Mouse (Mus musculus) adrenal gland, adult 2 months (tissue): Measurements from ENCODE around the gene Stra6. TPM values are rescaled to one million over a fixed set of nuclear protein-coding genes. Genes with fewer than 3 reads are reported as not detected.

Experiments used
- DNase-seq: peaks from one replicate; pipeline ENCODE4 v3.0.0; 2021
- polyA plus RNA-seq: library from polyadenylated mRNA; depleted of rRNA; stranded (reverse); fragments of >200 nt; gene quantifications from 2 replicates; pipeline ENCODE4 v1.2.3, GENCODE M21; 2012
- total RNA-seq, 2 experiments: library from RNA; stranded (reverse); gene quantifications; 2 replicates each; pipeline ENCODE4 v1.2.3; 2021

Stra6 gene
- total and polyA plus RNA-seq, 3 experiments: 1.5 to 2.0 (median 1.8) TPM

DNA sequence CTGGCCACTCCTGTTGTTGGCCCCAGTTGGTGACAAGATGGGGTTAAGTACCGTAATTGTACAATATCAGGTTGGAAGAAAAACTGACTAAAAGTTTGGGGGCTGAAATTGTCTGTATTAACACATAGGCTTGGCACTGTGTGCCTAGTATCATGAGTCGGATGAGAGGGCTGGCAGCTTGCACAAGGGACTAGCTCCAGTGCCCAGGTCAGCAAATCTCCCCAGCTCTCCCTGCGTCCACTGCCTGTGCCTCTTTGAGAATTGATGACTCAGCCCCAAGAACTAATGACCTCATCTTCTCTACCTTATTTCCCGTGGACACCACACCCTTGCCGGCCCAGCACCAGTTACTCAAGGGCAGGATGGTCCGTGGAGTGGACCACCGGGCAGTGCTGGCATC, 13.7 kb upstream of the Stra6 start:
- DNase-seq: no peak

DNA sequence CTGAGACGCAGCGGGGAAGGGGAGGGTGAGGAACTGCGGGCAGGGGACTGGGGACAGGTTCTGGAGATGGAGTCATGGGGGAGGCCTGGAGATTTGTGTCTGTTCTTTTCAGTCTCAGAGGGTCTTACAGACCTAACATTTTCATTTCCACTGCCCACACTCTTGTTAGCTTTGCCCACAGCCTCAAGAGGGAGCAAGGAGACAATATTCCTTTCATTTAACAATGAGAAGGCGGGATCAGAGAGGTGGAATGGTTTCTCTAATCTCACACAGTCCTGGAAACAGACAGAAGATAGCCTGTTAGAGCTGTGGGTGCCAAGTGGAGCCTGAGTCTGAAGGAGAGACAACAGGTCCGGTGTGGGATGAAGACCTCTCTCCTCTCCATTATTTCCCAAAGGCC, 11.7 kb upstream of the Stra6 start:
- no peak for DNase-seq

DNA sequence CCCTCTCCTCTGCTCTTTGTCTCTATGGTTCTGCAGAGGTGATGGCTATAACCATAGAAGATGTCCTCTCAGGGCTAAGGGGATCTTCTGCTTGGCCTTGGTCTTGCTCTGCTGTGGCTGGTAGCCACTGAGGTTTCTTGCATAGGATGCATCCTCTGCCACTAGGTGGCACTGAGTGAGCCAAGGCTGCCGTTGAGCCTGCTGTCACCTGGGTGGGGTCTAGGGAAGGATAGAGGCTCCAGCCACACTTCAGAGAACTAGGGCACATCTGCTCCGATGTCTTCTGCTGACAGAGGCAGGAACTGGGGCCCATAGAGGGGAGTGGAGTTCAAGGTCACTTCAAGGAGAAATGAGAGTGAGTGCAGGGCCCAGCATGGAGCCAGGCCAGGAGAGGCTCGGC, 10.5 kb upstream of the Stra6 start:
- peak; percentile 48 for DNase-seq

DNA sequence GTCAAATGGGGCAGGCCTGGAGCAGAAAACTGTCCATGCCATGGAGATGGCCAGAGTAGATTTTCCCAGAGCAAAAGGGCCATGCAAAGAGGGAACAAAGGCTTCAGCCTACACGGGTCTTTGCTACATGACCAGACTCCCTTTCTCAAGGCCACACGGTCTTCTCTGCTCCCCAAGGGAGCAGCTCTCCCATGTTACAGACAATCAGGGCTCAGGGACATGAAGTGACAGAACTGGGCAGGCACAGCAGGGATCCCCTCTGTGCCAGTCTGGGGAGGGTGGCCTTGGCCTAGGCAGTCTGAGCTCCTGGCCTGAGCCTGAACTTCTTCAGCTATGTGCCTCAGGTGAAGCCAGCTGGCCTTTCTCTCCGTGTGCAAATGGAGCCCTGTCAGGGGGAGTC, 10.0 kb upstream of the Stra6 start:
- no peak for DNase-seq

DNA sequence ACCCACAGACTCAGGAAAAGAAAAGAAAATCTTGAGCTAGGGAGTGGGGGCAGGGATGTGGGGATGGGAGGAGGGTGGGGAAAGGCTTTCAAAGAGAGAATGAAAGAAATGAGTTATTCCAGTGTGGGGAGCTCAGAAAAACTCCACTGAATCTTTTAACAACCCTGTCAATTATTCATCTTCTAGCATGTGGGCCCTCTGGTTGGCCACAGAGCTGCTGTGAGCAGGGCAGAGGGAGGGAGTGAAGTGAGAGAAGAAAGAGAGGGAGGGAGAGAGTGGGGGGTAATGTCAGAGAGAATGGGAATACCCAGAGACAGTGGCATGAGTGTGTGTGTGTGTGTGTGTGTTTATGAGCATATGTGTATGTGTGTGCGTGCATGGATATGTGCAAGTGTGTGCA, 9.6 kb upstream of the Stra6 start:
- DNase-seq: no peak

DNA sequence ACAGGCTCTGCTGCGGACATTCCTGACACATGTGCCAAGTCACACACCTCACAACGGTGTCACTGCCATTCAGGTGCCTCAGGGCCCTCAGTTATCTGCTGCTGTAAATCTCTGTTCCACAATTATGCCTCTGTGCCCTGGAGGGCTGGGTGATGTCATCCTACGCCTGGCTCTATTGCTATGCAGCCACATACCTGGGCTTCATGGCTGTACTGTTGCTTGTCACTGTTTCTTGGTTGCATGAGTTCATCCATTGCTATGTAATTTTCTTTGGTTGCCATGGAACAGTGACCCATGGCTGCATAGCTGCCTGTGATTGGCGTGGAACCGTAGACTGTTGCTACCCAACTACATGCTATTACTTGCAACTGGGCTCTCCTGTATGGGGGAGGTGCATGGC, 7.9 kb upstream of the Stra6 start:
- DNase-seq: no peak

DNA sequence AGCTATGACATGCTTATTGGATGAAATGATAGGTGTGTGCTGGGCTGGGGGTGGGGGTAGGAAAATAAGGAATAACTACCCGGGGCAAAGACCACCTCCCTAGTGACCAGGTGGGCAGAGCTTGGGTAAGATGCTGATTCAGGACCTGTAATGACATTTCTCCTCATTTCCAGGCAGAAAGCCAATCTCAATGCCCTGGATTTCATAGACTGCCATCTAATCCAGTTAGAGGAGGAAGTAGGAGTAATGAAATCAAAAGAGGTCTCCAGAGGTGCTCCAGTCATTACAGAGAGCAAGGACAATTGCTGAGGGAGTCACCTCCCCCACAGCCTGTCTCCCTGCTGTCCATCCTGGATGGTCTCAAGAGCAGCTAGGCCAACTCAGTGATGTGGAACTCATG, 3.7 kb upstream of the Stra6 start:
- DNase-seq: no peak

DNA sequence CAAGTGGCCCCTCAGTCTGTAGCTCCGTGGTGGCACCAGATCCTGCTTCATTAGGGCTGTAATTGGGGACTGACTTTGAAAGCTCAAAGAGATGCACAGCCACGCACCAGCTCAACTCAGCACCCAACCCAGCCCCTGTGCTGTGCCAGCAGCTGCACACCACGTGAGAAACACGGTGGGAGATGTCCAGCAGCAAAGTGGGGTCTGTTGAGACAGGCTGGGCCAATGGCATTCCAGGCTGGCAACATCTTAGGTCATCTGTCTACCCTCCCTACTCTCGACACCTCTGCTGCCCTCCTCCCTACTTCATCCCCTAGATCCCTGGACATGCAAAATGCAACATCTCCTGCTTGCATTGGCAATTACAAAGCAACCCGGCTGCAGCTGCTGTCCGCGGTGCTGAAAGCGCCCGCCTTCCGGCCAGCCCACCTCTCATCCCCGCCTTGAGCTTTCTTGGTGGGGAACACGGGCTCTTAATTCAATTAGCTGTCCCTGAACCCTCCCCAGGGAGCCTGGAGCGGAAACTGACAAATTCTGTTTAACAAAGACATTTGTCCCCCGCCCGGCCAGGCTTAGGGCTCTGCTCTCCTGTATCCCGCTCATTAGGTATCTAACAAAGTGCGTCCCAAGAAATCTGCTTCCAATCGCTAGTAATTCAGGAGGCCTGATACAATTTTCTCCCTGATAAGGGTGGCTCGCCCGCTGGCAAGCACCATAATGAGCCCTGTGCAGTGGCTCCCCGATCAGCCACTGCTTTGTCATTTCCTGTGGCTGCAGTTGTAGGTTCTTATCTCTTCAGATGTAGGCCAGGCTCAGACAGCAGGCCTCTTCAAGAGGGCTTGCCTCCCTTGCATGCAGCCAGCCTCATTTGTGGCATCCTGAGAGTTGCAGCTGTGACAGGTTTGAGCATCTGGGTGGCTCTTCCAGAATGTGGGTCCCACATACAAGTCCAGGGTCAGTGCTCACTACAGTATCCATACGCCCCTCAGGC, 2.6 kb upstream of the Stra6 start:
- DNase-seq: peak; percentile 41

DNA sequence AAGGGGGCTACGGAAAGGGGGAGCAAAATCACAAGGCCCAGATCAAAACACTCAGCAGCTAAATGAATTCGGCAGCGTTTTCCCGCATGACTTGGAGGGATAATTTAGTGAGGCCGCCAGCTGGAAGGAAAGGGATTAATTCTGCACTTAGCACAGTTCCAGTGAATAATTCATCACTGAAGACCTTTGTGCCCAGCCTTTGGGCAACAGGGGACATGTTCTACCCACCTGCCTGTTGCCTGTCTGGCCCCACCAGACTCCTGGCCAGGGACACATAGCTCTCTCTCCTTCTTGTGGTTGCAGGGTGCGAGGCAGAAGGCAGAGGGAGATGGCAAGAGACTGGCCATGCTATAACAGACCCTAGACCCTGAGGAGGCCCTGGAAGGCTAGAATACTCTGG, 1.9 kb downstream of the Stra6 start:
- no peak for DNase-seq

DNA sequence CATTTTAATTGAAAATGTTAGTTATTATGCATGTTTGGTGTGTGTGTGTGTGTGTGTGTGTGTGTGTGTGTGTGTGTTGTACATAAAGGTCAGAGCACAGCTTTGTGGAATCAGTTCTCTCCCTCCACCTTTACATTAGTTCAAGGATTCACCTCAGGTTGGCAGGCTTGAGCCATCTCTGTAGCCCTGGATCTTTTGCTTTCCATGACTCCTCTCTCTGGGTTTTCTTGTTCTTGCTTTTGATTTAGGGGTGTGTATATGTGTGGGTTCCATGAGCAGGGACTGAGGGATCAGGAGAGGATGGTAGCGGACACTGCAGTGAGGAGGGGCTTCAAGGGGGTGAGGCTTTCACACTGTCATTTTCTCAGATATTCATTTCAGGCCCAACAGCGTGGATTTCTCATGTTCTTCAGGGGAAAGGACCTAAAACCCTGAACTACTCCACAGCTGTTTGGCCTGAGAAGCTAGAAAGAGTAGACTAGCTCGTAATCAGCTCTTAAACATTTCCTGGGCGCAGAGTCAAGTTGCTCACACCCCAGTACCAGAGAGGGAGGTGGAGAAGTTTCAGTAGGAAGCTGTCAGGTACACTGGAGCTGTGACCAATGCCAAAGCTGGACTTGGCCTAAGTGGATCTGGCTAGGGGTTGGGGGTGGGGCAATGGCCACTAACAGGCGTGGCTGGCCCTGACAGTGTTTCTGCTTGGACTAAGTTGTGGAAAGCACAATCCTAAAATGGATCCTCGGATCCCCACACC, 2.6 kb downstream of the Stra6 start:
- no peak for DNase-seq

DNA sequence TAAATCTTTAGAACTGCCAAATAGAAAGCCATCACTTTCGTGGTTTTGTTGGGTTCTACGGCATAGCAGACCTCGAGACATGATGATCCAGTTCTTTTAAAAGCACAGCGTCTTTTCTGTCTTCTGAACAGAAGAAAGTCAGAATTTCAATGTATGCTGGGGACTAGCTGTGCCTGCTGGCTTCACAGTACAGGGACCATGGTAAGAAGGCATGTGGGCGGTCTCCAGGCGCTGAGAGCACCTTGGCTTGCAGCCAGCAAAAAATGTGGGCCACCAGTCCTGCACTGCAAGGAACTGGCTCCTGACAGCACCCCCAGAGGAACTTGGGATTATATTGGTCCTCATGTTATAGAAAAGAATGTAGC, 3.1 kb downstream of the Stra6 start:
- no peak for DNase-seq

DNA sequence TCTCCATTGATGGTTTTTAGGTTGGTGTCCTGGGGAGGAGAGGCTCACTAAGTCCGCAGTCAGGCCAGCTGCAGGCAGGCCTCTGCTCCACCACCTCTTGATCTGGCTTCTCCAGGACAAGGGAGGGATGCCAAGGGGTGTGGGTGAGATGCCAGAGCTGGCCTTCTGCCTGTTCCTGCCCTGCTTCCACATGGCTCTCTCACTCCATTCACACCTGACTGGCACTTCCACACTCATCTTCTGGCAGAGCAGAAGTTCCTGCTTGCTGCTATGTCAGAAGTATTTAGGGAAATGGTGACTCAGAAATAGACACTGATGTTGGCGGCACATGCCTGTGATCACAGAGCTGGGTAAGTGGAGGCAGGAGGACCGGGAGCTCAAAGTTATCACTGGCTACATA, 4.0 kb downstream of the Stra6 start:
- DNase-seq: no peak

DNA sequence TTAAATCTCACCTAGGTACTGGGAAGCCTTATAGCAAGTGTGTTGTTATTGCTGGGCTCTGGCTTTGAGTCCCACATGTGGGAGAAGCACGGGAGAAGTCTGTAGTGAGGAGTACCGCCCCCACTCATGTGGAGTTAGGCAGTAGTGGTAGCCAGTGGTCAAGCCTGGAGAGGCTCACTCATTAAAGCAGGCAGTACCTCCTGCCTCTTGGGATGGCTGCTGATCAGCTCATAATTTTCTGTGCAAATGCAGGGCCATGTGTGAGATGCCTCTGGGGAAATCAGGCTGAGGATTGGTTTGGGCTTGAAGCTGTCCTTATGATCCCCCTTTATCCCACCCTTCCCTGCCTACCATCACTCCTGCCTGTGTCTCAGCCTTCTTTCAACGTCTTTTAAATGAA, 11.0 kb downstream of the Stra6 start:
- no peak for DNase-seq

DNA sequence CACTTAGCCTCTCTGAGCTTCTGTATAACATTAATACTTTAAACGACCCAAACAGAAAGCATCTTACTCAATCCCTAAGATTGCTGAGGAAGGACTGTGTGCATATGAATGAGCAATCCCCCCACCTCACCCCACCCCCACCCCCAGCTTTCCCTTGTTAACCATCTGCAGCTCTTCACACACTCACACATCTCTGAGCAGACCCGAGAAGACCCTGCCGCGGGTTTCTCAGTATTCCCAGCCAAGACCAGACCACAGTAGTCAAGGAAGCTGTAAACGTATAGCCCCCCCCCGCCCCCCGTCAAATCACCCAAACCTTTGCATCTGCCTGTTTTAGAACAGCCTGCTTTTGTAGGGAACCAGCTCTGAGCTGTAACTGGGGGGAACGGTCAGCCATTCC, 21.0 kb downstream of the Stra6 start:
- no peak for DNase-seq

DNA sequence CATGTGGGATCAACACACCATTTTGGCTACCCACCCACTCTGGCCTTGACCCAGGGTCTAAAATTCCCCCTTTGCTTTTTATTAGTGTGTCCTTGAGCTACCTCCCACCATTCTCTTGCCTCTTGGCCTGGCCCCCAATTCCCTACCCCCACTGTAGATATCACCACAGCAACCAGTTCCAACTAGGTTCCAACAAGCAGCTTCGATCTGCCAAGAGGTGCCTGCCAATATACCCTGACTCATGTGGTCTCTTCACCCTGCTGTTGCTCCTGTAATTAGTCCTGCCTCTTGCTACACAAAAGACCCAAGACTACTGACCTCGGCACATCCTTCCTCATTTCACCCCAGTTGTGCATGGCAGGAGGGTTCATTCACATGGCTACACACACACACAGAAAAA, 21.5 kb downstream of the Stra6 start:
- no peak for DNase-seq

DNA sequence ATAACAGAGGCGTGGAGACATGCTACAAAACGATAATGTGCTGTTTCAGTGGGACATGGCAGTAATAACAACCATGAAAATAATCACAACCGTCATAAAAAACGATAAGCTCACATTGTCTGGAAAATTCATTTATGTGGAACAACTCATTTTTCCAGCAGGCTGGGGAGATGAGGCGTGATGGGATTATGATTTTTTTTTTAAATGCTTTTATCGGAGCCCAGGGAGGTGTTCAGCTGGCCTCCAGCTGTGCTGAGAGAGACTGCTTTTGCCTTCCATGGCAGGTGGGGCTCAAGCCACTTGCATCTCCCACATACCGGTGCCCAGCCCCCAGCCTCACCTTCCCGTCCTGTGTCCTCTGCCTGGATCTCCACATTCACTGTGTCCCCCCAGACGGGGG, 22.6 kb downstream of the Stra6 start:
- DNase-seq: no peak

DNA sequence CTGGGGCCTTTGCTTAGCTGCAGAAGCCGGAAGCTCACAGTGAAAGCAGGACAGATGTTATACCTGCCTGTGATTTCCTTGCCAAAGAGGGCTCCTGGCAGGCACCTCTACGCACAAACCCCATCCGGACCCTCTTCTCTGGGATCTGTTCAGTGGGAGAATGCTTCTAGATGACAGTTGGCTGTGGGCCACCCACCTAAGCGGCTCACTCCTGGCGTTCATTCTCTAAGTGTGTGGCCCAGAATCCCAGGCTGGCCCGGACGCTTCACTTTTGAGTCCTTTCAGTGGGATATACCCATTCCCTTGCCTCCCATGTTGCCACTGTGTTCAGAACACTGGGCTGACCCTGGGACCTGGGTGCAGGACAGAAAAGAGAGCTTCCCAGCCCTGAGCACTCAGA, 23.3 kb downstream of the Stra6 start:
- no peak for DNase-seq

DNA sequence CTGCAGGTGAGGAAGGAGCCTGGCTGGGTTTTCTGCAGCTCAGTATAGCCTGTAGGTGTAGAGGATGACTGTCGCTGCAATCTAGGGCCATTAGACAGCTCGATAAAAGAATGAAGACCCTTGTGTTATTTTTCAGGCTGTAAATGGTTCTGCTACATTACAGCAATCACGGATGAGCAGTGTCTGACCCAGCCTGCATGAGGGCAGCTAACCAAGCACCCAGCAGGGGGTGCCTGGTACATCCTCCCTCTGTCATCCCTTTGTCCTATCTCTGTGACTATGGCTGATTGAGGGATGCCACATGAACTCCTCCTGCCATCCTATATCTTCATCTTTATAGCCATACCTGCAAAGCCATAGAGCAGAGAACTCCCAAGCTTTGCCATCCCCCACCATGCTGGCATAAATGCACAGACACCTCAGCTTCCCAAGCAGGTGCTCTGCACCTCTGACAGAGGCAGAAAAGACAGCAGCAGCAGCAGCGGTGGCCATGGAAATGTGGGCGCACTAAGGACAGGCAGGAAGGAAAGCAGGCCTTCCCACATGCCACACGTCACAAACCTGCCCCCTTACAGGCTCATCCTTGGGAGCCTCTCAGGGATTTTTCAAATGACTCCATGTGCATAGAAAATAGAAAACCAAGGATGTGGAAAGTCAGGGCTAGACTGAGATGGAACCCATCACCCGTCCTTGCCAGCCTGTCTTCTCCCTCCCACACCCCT, 23.9 kb downstream of the Stra6 start:
- no peak for DNase-seq

DNA sequence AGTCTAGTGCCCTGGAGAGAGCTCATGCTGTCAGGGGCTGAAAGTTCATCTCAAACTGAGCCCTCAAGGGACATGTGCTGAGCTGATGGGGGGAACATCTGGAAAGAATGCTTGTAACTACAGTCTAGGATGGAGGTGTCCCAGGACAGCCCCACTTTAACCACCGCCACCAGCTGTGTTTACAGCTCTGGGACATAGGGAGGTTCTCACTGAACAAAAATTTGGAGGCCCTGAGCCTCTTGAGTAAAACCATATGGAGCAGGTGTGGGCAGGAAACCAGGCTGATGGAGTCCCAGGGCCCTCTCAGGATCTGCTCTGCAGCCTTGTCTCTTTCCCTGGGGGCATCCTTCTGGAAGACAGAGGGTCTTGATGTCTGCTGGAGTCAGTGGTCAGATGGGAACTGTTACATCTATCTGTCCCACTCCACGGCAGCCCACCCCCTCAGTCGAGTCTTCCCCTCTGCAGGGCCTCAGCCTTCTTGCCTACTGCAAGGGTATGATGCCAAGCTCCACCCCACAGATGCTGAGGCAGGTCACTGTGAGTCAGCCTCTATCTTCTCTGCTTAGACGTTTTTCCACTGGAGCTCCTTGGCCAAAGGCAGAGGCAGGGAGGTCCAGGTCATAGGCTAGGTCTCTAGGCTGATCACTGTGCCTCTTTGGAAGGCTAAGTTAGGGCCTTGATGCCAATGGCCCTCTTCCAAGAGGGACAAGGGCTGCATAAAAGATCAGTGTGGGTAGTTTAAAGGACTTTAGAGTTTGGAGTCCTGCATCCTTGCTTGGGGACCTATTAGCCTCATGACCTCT, 28.2 kb downstream of the Stra6 start:
- peak; percentile 69 for DNase-seq

DNA sequence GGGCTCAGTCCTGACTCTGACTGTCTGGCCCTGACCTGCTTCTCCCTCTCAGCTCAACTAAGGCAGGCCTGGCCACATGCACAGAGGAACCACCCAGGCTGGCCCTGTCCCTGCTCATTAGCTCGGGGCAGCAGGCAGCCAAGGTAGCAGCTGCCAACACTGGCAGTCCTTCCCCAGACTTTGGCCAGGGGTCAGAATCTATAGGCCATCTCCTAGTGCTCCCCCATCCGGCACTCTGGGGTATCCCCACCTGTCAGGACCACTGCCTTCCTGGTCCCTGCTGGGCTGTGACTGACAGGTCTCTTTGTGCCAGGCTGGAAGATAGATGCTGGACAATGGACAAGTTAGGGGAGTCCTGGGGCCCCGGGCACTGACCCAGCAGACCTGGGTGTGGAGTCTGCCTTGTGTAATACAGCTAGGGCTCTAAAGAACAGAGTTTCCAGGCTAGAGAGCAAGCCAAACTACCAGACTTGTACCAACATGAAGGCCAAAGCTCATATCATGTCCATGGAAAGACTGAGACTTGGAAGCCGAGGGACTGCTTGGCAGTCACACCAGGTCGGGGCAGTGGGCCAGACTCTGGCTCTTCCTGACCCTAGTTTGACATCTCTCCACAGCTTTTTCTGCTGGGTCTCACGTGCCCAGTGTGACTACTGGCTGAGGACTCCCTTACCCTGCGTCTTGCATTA, 29.1 kb downstream of the Stra6 start:
- DNase-seq: peak; percentile 88

DNA sequence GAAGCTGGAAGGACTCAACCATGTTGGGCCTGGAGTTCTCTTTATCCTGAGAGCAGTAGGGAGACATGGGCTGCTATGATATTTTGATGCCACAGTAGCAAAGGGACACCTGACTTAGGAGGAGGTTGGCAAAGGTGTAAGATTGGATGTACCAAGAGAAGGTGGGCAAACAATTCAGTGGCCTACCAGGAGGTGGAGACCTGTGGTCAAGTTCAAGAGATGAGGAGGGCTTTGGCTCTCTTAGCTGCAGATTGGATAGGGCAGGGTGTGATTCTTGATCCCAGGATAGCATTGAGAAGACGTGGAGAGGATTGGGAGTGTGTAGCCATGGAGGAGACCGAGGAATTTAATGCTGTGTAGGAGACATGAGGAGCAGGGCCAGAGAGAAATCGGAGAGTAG, 30.2 kb downstream of the Stra6 start:
- no peak for DNase-seq
